Mouse (Mus musculus) megakaryocyte-erythroid progenitor cell, adult 5-6 weeks (primary cell): Measurements from ENCODE around the gene Wnk4. TPM values are rescaled to one million over a fixed set of nuclear protein-coding genes. Genes with fewer than 3 reads are reported as not detected.

Experiments used
- ATAC-seq: replicated peaks from 2 replicates; pipeline ENCODE4 v1.8.0; 2016; ENCODE audit warnings: mild to moderate bottlenecking, inconsistent platforms; ENCODE audit not compliant: severe bottlenecking, poor library complexity, low FRiP score, low TSS enrichment
- total RNA-seq, 2 experiments: library from RNA; stranded (forward) in 1 of 2; stranded (reverse) in 1 of 2; fragments of 200-1000, 215-1000 nt in 1 of 2; fragments of >200 nt in 1 of 2; fragmentation: Nextera tagmentation in 1 of 2; gene quantifications; 2 replicates each; pipeline ENCODE4 v1.2.3; 2014 to 2017

Gene Wnk4
- total RNA-seq, 2 experiments from 2014 or later: 0.05 to 1.4 TPM

DNA sequence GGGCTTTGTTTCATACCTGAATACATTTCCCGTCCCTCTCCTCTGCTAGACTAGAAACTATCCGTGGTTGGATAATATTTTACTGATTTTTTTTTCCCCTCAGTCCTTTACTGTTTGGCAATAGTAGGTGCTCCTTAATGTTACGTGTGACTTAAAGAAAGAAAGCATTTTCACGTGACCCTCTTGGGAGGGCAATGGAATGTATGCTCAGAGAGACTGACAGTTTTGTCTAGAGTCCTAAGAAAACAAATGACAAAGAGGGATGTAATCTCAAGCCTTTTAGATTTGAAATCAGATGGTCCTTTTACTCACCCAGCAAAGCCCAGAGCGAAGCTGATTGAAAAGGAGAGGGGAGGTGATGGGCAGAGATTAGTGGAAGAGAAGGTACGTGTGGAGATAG, 5.5 kb downstream of the Wnk4 start:
- ATAC-seq: no peak

- ATAC-seq: no peak
These were observed 9.3 kb downstream of the Wnk4 start for GRCm38 (mm10) chr11:101269577-101270116.

GRCm38 (mm10) chr11:101272446-101272845, 12.1 kb downstream of the Wnk4 start:
- ATAC-seq: no peak

GRCm38 (mm10) chr11:101275309-101275708, 14.9 kb downstream of the Wnk4 start:
- ATAC-seq: no peak

GRCm38 (mm10) chr11:101276319-101277070, 16.1 kb downstream of the Wnk4 start:
- ATAC-seq: no peak

DNA sequence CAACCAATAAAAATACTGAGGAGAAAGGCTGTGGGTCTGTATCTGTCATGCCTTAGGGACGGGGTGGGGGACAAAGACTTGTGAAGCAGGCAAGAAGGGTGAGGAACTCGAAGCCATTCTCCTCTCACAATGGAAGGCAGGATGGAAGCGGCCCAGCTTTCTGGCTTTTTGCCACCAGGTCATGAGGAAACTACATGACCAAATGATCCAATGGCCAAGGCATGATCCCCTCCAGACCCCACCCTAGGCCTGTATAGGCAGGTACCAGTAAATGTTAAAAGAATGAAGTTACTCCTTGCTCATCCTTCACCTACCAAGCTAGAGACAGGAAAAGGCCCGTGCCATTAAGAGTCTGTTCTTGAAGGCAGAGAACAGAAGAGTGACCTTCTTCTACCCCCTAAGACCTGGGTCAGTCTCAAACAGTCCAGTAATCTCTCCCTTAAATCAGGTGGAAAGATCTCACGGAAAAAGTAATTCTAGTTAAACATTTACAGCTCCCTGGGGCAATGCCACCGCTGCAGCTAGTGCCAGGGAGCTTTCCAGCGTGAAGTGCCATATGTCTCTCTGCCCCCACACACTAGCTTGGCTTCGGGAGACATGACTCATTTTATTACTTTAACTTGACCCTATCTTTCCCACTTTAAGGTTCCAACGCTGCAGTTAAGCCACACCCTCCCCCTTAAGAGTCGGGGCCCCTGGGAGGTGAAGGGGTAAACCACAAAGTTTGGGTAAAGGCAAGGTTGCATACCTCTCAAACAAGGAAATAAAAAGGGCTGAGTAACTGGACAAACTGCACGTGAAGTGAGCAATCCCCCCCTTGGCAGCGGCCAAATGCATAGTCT, 17.2 kb downstream of the Wnk4 start:
- no peak for ATAC-seq

DNA sequence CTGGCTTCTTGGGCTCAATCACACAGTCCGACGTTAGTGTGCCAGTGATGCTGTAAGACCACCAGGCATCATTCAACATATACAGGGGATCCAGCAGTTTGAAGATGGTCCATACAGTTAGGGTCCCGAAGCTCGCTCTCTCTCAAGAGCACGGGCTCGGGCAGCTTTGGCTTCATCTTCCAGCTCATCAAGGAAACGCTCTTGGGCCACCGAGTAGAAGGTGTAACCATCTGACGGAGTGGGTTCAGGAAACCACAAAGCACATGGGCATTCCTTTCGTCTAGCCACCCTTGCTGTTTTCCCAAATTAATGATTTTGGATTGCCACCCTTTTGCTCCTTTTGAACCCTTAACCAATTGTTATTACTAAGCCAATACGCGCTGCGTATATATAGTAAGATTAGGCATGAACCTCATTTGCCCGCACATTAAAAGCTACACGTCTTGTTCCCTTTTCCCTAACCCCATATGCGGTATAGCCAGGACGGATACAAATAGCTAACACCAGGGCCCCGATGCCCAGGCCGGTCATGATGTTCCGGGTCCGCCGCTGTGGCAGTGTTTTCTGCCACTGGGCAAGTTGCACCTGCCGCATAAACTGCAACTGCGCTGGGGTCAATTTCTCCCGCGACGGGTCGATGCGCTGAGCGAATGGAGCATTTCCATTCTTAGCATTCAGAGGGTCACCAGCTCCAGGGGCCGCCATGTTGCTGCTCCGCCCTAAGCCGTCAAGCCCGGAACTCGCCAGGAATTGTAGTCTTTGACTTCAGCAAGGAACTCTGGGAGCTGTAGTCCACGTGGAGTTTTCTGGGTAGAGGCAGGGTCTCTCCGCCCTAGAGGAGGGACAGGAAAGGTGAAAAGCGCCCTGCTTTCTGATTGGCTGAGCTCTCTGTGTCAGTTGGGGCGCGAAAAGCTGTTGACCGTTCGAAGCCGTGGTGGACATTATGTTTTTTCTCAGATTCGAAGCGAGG, 18.1 kb downstream of the Wnk4 start, which contains the start of the genes Cntd1 and Coa3:
TSS of gene Cntd1 (plus strand) at position 790 of the 970 bp plus-strand sequence.
TSS of gene Coa3 (minus strand) at position 892 of the 970 bp plus-strand sequence.
- ATAC-seq: peak; percentile 95

DNA sequence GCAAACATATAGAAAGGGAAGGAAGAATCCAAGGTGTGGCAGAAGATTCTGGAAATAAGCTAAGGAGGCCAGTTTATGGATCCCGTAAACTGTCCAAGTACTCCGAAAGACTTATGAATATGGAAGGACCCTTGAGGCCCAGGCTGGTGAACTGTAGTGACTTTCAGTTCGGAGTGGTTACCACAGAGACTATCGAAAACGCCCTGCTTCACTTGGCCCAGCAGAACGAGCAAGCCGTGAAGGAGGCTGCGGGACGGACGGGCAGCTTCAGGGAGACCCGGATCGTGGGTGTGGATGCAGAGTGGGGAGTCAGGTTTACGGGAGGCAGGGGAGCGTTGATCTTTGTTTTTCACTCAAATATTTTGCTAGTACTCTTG, 18.8 kb downstream of the Wnk4 start:
- ATAC-seq: 0 out of 2 replicates have a peak, but pooled peaks have one; percentile 23

GRCm38 (mm10) chr11:101280837-101281236, 20.5 kb downstream of the Wnk4 start:
- ATAC-seq: no peak

DNA sequence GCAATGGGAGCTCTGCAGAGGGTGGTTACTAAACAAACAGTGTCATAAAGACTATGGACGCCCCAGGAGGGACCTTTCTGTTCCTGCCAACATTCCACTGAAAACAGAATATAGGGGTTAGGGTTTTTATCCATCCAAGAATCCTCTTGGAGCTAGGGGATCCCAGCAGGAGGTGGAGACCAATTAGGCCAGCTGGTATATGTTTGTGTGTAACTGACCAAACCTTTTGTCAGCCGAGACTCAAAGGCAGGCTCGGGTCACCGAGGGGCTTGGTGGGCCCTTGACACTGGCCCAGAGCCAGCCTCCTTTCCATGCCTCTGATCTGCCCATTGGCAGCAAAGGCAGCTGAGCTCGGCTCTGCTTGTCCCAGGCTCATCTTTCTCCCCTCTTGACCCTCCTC, 22.5 kb downstream of the Wnk4 start:
- no peak for ATAC-seq

- ATAC-seq: no peak
These were observed 23.4 kb downstream of the Wnk4 start for GRCm38 (mm10) chr11:101283805-101284204.

DNA sequence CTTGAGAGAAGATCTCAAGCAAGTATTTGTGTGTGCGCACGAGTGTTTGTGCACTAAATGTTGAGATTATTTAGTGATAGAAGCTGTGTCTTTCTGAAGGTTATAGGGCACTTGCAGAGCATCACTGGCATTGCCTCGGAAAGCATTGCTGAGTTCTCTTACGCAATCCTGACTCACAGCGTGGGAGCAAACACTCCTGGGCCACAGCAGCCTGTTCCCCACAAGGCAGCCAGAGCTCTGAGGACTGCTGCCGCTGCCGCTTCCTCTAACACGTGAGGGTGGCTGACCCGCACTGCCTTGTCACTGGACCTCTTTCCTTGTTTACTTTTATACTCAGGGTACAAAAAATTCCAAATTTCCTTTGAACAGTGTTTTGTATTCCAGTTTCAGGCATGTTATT, 26.9 kb downstream of the Wnk4 start:
- no peak for ATAC-seq

GRCm38 (mm10) chr11:101291231-101291630, 30.9 kb downstream of the Wnk4 start:
- ATAC-seq: no peak

GRCm38 (mm10) chr11:101295191-101295590, 34.8 kb downstream of the Wnk4 start:
- no peak for ATAC-seq

DNA sequence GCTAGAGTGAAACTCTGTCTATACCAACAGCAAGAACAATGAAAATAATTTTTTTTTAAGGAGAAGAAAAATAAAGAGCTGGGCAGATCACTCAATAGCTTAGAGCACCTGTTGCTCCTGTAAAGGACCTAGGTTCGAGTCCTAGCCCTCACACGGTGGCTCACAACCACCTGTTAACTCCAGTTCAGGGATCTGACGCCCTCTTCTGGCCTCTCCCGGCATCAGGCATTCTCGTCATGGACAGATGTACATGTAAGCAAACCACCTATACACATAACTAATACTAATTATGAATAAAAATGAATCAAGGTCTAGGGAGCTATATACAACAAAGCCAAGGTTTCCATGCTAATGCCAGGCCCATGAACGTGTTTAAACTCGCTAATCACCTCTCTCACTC, 40.5 kb downstream of the Wnk4 start:
- no peak for ATAC-seq

DNA sequence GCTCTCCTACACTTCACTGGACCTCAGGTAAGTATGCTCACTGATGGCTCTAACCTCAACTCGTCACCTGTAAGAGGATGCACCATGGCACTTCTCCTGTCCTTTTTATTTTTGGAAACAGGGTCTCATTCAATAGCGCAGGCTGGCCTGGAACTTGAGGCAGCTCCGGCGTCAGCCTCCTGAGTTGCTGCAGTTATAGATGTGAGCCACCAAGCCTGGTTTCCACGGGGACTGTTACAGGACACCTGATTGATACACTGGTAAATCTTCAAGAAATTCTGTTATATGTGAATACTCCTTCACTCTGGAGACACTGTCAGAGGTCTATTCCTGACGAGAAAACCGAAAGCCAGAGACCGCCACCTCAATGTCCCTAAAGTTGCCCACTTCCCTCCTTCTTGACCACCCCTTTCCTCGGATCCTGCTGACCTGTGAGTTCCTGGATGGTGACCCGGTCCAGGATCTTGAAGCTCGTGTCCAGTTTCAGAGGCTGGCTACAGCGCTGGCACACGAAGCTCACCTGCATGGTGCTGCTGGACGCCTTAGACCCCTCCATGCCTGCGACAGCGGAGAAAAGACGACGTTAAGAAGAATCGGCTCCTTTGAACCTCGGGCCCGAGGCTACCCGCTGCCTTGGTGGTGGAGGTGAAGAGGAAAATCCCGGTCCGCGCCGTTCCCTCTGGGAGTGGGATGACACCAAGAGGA, 41.1 kb downstream of the Wnk4 start:
- peak; percentile 54 for ATAC-seq

DNA sequence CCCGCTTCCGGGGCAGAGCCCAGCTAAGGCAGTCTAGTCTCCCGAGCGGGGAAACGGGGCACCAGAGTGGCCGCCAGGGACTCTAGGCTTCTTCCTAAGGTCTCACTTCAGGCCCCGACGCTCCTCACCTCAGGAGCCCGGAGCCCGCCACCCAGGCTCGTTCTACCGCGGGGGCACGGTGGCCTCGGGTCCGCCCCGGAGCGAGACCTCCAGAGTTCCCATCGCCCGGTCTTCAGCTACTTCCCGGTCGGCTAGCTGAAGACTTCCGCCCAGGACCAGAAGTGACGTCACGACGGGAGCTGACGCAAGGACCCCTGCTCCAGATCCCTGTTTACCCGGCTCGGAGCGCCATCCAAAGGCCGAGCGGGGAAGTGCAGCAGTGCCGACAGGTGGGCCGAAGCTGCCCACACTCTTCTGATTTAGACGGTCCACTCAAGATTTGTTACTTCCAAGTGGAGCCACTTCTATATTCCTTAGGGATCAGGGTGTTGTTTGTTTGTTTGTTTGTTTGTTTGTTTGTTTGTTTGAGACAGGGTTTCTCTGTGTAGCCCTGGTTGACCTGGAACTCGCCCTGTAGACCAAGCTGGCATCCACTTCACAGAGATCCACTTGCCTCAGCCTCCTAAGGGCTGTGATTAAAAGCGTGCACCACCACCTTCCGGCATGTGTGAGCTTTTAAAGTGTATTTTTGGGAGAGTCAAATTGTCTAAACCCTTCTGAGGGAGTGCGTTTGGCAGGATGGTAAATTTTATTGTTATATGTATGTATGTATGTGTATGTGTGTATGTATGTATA, 41.8 kb downstream of the Wnk4 start, which contains the start of gene Becn1:
TSS of gene Becn1 (minus strand) at position 283 of the 795 bp plus-strand sequence.
- peak; percentile 96 for ATAC-seq

GRCm38 (mm10) chr11:101307744-101308143, 47.4 kb downstream of the Wnk4 start:
- 0 out of 2 replicates have a peak, but pooled peaks have one; percentile 34 for ATAC-seq
